Mouse (Mus musculus) liver, postnatal 0 days (tissue): ENCODE results near the gene Tex2.
A peak's percentile ranks its signal among the peaks of the same experiment; 100 is the strongest.

Experiments
- CTCF ChIP-seq: sonication (generic); IDR thresholded peaks from 2 replicates; pipeline ENCODE4 v1.5.1; 2016; ENCODE audit warnings: antibody characterized with exemption, low read depth
- EP300 ChIP-seq: IDR thresholded peaks from 2 replicates; pipeline ENCODE4 v1.6.1; 2016; ENCODE audit warnings: antibody characterized with exemption, low read depth, mild to moderate bottlenecking

GRCm38 (mm10) chr11:106598339-106598738 is 14.9 kb downstream of the Tex2 start:
- TF ChIP-seq CTCF: no peak
- TF ChIP-seq EP300: peak; percentile 43
